Mouse (Mus musculus): ENCODE data around the gene Magi2. TPM values are rescaled to one million over a fixed set of nuclear protein-coding genes. Genes with fewer than 3 reads are reported as not detected.

Magi2 gene
- polyA plus RNA-seq, 1 experiment from 2014 or later: 5.0 TPM

GRCm38 (mm10) chr5:19780076-19780475 is 553.2 kb downstream of the Magi2 start:
- WGBS: 73% methylated on average over 2 of the region's 2 CpGs
- no peak overlapping the region for H3K4me2 ChIP-seq
- ATAC-seq (ENCODE audit: insufficient read depth, low FRiP score, low read depth): no peak

GRCm38 (mm10) chr5:19785320-19785719 is 558.5 kb downstream of the Magi2 start:
- H3K9ac ChIP-seq: no peak overlapping the region
- H3K9me3 ChIP-seq: no peaks in the 10 kb centered on the region
- H3K27me3 ChIP-seq (replicated peaks): no peaks in the 10 kb centered on the region
- H3K4me3 ChIP-seq (replicated peaks): no peak overlapping the region
- ATAC-seq (ENCODE audit: insufficient read depth, low FRiP score, low read depth): no peak
- H3K36me3 ChIP-seq: no peaks in the 10 kb centered on the region
- H3K27ac ChIP-seq: no peak overlapping the region
- no peak overlapping the region for H3K4me2 ChIP-seq
- no peaks in the 10 kb centered on the region for H3K4me1 ChIP-seq

More at GRCm38 (mm10) chr5:19780076-19780475, 553.2 kb downstream of the Magi2 start:
- no peak overlapping the region for H3K9ac ChIP-seq
- no peaks in the 10 kb centered on the region for H3K4me1 ChIP-seq
- H3K9me3 ChIP-seq: no peaks in the 10 kb centered on the region
- H3K4me3 ChIP-seq (replicated peaks): no peak overlapping the region
- H3K27ac ChIP-seq: no peak overlapping the region
- H3K36me3 ChIP-seq: no peaks in the 10 kb centered on the region
- no peaks in the 10 kb centered on the region for H3K27me3 ChIP-seq (replicated peaks)

GRCm38 (mm10) chr5:19787522-19788144 is 560.8 kb downstream of the Magi2 start:
- H3K9ac ChIP-seq: no peak overlapping the region
- no peak overlapping the region for H3K4me2 ChIP-seq
- H3K27ac ChIP-seq: no peak overlapping the region
- no peaks in the 10 kb centered on the region for H3K36me3 ChIP-seq
- no peaks in the 10 kb centered on the region for H3K9me3 ChIP-seq
- no peaks in the 10 kb centered on the region for H3K27me3 ChIP-seq (replicated peaks)
- H3K4me1 ChIP-seq: no peaks in the 10 kb centered on the region
- H3K4me3 ChIP-seq (replicated peaks): no peak overlapping the region
- 49% methylated on average over 5 of the region's 5 CpGs for WGBS
- no peak for ATAC-seq (ENCODE audit: insufficient read depth, low FRiP score, low read depth)

DNA sequence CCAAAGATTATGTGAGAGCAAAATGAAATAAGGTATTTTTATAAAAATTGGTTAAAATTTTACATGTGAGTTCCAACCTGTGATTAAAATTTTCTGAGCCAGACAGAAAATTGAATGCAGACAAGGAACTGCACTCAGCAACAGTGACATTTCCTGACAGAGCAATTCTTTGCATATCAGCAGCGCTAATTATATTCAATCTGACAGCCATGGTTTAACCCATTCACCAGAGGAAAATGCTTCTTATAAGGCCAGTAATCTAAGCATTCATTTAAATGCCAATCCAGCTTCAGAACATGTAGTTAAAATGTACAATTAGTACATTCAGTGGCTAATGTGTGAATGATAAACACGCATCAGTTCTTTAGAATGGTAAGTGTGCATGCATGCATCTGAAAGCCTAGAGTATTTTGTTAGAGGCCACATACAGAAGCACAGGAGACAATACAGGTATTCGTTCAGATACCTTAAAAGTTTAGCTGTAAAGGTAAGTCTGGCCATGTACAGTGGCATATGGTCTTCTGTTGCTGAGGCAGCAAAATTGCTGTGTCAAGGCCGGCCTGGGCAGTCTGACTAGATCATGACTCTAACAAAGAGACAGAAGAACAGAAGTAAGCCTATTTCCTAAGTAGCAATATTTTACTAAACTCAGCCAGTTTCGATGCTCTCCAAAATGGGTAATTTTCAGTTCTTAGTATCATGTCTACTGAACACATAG is 576.4 kb downstream of the Magi2 start:
- no peak for ATAC-seq (ENCODE audit: insufficient read depth, low FRiP score, low read depth)
- WGBS: 89% methylated on average over 5 of the region's 5 CpGs
- no peaks in the 10 kb centered on the region for H3K4me1 ChIP-seq

DNA sequence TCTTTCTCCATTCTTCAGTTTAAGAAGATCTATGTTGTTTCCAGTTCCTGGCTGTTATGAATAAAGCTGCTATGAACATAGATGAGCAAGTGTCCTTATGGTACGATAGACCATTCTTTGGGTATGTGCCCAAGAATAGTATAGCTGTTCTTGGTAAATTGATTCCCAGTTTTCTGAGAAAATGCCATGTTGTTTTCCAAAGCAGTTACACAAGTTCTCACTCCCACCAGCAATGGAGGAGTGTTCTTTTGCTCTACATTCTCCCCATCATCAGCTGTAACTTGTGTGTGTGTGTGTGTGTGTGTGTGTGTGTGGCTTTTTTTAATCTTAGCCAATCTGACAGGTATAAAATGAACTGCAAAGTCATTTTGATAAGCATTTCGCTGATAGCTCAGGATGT is 595.7 kb downstream of the Magi2 start:
- Histone ChIP-seq H3K4me1 (no peaks in the 10 kb centered on the region), H3K4me2 (no peak overlapping the region), H3K27me3 (replicated peaks) (no peaks in the 10 kb centered on the region), H3K9me3 (no peaks in the 10 kb centered on the region), H3K9ac (no peak overlapping the region), H3K27ac (no peak overlapping the region), H3K4me3 (replicated peaks) (no peak overlapping the region), H3K36me3 (no peaks in the 10 kb centered on the region)
- no peak for ATAC-seq (ENCODE audit: insufficient read depth, low FRiP score, low read depth)
- WGBS: 73% methylated on average over 2 of the region's 2 CpGs

More for the DNA sequence above, 576.4 kb downstream of the Magi2 start:
- Histone ChIP-seq H3K9ac (no peak overlapping the region), H3K4me3 (replicated peaks) (no peak overlapping the region), H3K27me3 (replicated peaks) (no peaks in the 10 kb centered on the region), H3K36me3 (no peaks in the 10 kb centered on the region), H3K9me3 (no peaks in the 10 kb centered on the region), H3K4me2 (no peak overlapping the region), H3K27ac (no peak overlapping the region)

GRCm38 (mm10) chr5:19825943-19826342 is 599.1 kb downstream of the Magi2 start:
- Histone ChIP-seq H3K27me3 (replicated peaks) (no peaks in the 10 kb centered on the region), H3K36me3 (no peaks in the 10 kb centered on the region), H3K4me3 (replicated peaks) (no peak overlapping the region), H3K9me3 (no peaks in the 10 kb centered on the region), H3K27ac (no peak overlapping the region), H3K4me2 (no peak overlapping the region), H3K9ac (no peak overlapping the region), H3K4me1 (no peaks in the 10 kb centered on the region)
- ATAC-seq (ENCODE audit: insufficient read depth, low FRiP score, low read depth): no peak
- 45% methylated on average over 2 of the region's 2 CpGs for WGBS

DNA sequence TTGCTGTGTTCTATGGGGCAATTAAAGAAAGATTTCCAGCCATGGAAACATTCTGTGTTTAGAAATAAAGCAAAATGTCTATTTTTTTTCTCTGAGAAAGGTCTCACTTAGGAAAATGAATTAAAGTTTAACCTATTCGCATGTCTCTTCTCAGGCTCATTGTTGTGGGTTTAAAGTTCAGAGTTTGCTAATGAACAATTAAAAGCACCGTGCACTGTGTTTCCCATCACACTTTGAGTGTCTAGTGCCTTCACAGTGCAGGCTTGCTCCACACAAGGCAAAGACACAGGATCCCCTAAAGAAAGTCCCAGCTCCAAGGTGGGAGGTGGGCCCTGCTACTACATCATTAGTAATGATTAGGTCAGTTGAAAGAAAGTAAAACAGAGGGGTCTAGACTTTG is 602.5 kb downstream of the Magi2 start:
- H3K4me2 ChIP-seq: no peak overlapping the region
- no peaks in the 10 kb centered on the region for H3K27me3 ChIP-seq (replicated peaks)
- WGBS: 87% methylated on average over 2 of the region's 2 CpGs
- H3K4me1 ChIP-seq: no peaks in the 10 kb centered on the region
- no peaks in the 10 kb centered on the region for H3K36me3 ChIP-seq
- no peak overlapping the region for H3K9ac ChIP-seq
- no peak overlapping the region for H3K27ac ChIP-seq
- no peak overlapping the region for H3K4me3 ChIP-seq (replicated peaks)
- no peaks in the 10 kb centered on the region for H3K9me3 ChIP-seq
- no peak for ATAC-seq (ENCODE audit: insufficient read depth, low FRiP score, low read depth)

DNA sequence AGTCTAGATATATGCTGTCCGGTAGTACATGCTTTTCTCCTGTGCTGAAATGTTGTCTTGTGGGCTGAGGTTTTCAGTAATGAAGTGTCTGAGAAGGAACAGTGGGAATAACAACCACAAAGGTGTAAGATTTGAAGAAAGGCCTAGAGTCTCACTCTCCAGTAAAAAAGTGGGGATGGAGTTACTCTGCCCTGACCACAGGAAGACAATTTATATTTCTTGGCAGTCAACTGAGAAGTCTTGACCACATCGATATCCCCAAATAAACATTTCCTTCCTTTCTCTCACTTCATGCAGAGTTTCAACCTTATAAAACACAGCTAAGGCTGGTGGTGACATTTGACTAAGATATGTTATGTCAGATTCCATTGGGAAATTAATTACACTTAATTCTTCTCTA is 636.0 kb downstream of the Magi2 start:
- WGBS: 32% methylated on average over 2 of the region's 2 CpGs
- H3K36me3 ChIP-seq: no peaks in the 10 kb centered on the region
- H3K4me2 ChIP-seq: no peak overlapping the region
- H3K27ac ChIP-seq: no peak overlapping the region
- H3K9me3 ChIP-seq: no peaks in the 10 kb centered on the region
- no peaks in the 10 kb centered on the region for H3K27me3 ChIP-seq (replicated peaks)
- no peak overlapping the region for H3K4me3 ChIP-seq (replicated peaks)
- no peaks in the 10 kb centered on the region for H3K4me1 ChIP-seq
- H3K9ac ChIP-seq: no peak overlapping the region
- no peak for ATAC-seq (ENCODE audit: insufficient read depth, low FRiP score, low read depth)

DNA sequence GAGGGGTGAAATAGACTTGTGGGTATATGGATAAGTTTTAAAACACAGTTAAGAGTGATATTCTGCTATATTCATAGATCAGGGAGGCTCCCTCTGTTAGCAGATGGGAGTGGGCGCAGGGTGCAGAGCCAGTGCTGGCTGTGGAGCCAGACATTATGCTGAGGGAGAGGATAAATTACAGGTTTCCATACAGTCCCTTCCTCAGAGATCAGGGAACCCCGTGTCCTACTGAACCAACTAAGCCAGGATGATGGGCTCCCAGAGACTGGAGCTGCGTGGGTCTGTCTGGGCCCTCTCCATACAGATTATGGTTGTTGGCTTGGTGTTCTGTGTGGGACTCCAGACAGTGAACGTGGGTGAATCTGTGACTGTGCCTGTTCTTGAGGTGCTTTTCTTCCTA is 643.6 kb downstream of the Magi2 start:
- Histone ChIP-seq H3K9me3 (no peaks in the 10 kb centered on the region), H3K4me1 (no peaks in the 10 kb centered on the region), H3K4me2 (no peak overlapping the region), H3K27ac (no peak overlapping the region), H3K9ac (no peak overlapping the region), H3K27me3 (replicated peaks) (no peaks in the 10 kb centered on the region), H3K4me3 (replicated peaks) (no peak overlapping the region), H3K36me3 (no peaks in the 10 kb centered on the region)
- no peak for ATAC-seq (ENCODE audit: insufficient read depth, low FRiP score, low read depth)
- WGBS: 86% methylated on average over 4 of the region's 4 CpGs

DNA sequence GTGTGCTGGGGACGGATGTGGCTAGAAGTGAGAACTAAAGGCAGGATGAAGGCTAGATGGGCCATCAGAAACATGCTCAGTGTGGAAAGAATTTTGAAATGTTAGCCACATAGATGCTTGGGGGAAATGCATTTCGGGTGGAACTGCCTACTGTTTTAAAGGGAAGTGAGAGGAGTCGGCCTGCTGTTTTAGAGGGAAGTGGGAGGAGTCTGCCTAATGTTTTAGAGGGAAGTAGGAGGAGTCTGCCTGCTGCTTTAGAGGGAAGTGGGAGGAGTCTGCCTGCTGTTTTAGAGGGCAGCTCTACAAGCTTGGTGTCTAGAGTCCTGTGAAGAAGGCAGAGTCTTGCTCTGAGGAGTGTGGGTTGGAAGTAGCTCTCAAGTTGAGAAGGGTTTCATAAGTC is 664.9 kb downstream of the Magi2 start:
- no peak overlapping the region for H3K9ac ChIP-seq
- H3K36me3 ChIP-seq: no peaks in the 10 kb centered on the region
- no peak overlapping the region for H3K4me2 ChIP-seq
- H3K9me3 ChIP-seq: no peaks in the 10 kb centered on the region
- no peak for ATAC-seq (ENCODE audit: insufficient read depth, low FRiP score, low read depth)
- no peak overlapping the region for H3K4me3 ChIP-seq (replicated peaks)
- no peak overlapping the region for H3K27ac ChIP-seq
- WGBS: 71% methylated on average over 3 of the region's 3 CpGs
- no peaks in the 10 kb centered on the region for H3K27me3 ChIP-seq (replicated peaks)
- H3K4me1 ChIP-seq: no peaks in the 10 kb centered on the region

GRCm38 (mm10) chr5:19895893-19896292 is 669.1 kb downstream of the Magi2 start:
- WGBS: 74% methylated on average over 6 of the region's 6 CpGs
- Histone ChIP-seq H3K9me3 (no peaks in the 10 kb centered on the region), H3K4me2 (no peak overlapping the region), H3K4me3 (replicated peaks) (no peak overlapping the region), H3K27ac (no peak overlapping the region), H3K4me1 (no peaks in the 10 kb centered on the region), H3K9ac (no peak overlapping the region), H3K36me3 (no peaks in the 10 kb centered on the region), H3K27me3 (replicated peaks) (no peaks in the 10 kb centered on the region)
- no peak for ATAC-seq (ENCODE audit: insufficient read depth, low FRiP score, low read depth)

DNA sequence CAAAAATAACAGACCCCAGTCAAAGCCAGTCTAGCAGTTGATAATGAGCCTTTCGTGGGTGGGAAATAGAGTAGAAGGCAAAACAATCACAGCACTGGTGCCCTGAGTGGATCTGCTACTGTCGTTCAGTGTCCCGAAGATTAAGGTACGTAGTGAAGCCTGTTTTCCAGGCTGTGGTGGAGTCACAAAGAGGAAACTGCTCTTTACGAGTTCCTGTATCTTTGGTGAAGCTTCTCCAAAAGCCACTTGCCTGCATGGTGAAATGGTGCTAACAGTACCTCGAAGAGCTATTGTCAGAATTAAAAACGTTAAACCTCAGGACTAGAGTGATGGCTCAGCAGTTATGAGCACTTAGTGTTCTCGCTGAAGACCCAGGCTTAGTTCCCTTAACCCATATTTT is 674.8 kb downstream of the Magi2 start:
- no peak for ATAC-seq (ENCODE audit: insufficient read depth, low FRiP score, low read depth)
- Histone ChIP-seq H3K36me3 (no peaks in the 10 kb centered on the region), H3K27me3 (replicated peaks) (no peaks in the 10 kb centered on the region), H3K4me1 (no peaks in the 10 kb centered on the region), H3K27ac (no peak overlapping the region), H3K4me3 (replicated peaks) (no peak overlapping the region), H3K9me3 (no peaks in the 10 kb centered on the region), H3K9ac (no peak overlapping the region), H3K4me2 (no peak overlapping the region)
- WGBS: 68% methylated on average over 8 of the region's 8 CpGs
